Mouse (Mus musculus): ENCODE measurements around the gene Aqp5. TPM values are rescaled to one million over a fixed set of nuclear protein-coding genes. Genes with fewer than 3 reads are reported as not detected.

The Aqp5 gene
- polyA plus RNA-seq, 1 experiment from 2014 or later = 1.4 TPM

- peaks cover 29% of the 10 kb centered on the region for H3K4me1 ChIP-seq
- H3K36me3 ChIP-seq (replicated peaks) = no peaks in the 10 kb centered on the region
- no peak overlapping the region for H3K9ac ChIP-seq
- no peak overlapping the region for H3K27ac ChIP-seq
- ATAC-seq (replicated peaks) = no peak
- H3K27me3 ChIP-seq (replicated peaks) = peaks cover 20% of the 10 kb centered on the region
- WGBS = 33% methylated on average over 17 of the region's 17 CpGs
- H3K4me3 ChIP-seq = no peak overlapping the region
- no peak overlapping the region for H3K4me2 ChIP-seq
- H3K9me3 ChIP-seq = no peaks in the 10 kb centered on the region
Observed at GRCm38 (mm10) chr15:99599245-99600070, 8.9 kb downstream of the Aqp5 start.

GRCm38 (mm10) chr15:99600986-99601822 is 10.6 kb downstream of the Aqp5 start, which contains the start of gene Aqp6:
Aqp6 (plus strand) TSS chr15:99601400.
- WGBS = 45% methylated on average over 22 of the region's 22 CpGs
- no peak within 1 kb of the TSS for H3K4me2 ChIP-seq
- H3K36me3 ChIP-seq (replicated peaks) = no peaks in the 10 kb centered on the region
- no peak within 1 kb of the TSS for H3K27ac ChIP-seq
- no peak within 1 kb of the TSS for H3K9ac ChIP-seq
- 0 out of 2 replicates have a peak, but pooled peaks cover 6% of the 10 kb centered on the region for H3K27me3 ChIP-seq (replicated peaks)
- no peak within 1 kb of the TSS for H3K4me3 ChIP-seq
- ATAC-seq (replicated peaks) = no peak
- peaks cover 29% of the 10 kb centered on the region for H3K4me1 ChIP-seq
- no peaks in the 10 kb centered on the region for H3K9me3 ChIP-seq

GRCm38 (mm10) chr15:99601823-99602120 is 11.2 kb downstream of the Aqp5 start:
- Histone ChIP-seq H3K9me3 (no peaks in the 10 kb centered on the region), H3K4me2 (no peak overlapping the region), H3K27ac (no peak overlapping the region), H3K4me3 (no peak overlapping the region), H3K4me1 (peaks cover 31% of the 10 kb centered on the region), H3K36me3 (replicated peaks) (no peaks in the 10 kb centered on the region), H3K9ac (no peak overlapping the region), H3K27me3 (replicated peaks) (0 out of 2 replicates have a peak, but pooled peaks cover 6% of the 10 kb centered on the region)
- WGBS = 20% methylated on average over 5 of the region's 5 CpGs
- no peak for ATAC-seq (replicated peaks)

GRCm38 (mm10) chr15:99602206-99602820 is 11.7 kb downstream of the Aqp5 start:
- no peak overlapping the region for H3K9ac ChIP-seq
- H3K9me3 ChIP-seq = no peaks in the 10 kb centered on the region
- WGBS = 59% methylated on average over 17 of the region's 17 CpGs
- H3K4me1 ChIP-seq = peaks cover 32% of the 10 kb centered on the region
- 0 out of 2 replicates have a peak, but pooled peaks cover 5% of the 10 kb centered on the region for H3K27me3 ChIP-seq (replicated peaks)
- no peak overlapping the region for H3K4me3 ChIP-seq
- H3K27ac ChIP-seq = no peak overlapping the region
- no peak overlapping the region for H3K4me2 ChIP-seq
- no peak for ATAC-seq (replicated peaks)
- H3K36me3 ChIP-seq (replicated peaks) = no peaks in the 10 kb centered on the region

GRCm38 (mm10) chr15:99603216-99603615 is 12.6 kb downstream of the Aqp5 start:
- 88% methylated on average over 7 of the region's 7 CpGs for WGBS
- 0 out of 2 replicates have a peak, but pooled peaks cover 3% of the 10 kb centered on the region for H3K27me3 ChIP-seq (replicated peaks)
- peaks cover 40% of the 10 kb centered on the region for H3K4me1 ChIP-seq
- no peak overlapping the region for H3K4me3 ChIP-seq
- no peak for ATAC-seq (replicated peaks)
- H3K4me2 ChIP-seq = no peak overlapping the region
- H3K9me3 ChIP-seq = no peaks in the 10 kb centered on the region
- no peak overlapping the region for H3K27ac ChIP-seq
- no peaks in the 10 kb centered on the region for H3K36me3 ChIP-seq (replicated peaks)
- H3K9ac ChIP-seq = no peak overlapping the region

GRCm38 (mm10) chr15:99605595-99605994 is 15.0 kb downstream of the Aqp5 start:
- WGBS = 27% methylated on average over 2 of the region's 3 CpGs
- Histone ChIP-seq H3K4me2 (no peak overlapping the region), H3K9ac (no peak overlapping the region), H3K36me3 (replicated peaks) (no peaks in the 10 kb centered on the region), H3K9me3 (no peaks in the 10 kb centered on the region), H3K27ac (no peak overlapping the region), H3K4me3 (no peak overlapping the region), H3K4me1 (peaks cover 29% of the 10 kb centered on the region), H3K27me3 (replicated peaks) (0 out of 2 replicates have a peak, but pooled peaks cover 3% of the 10 kb centered on the region)
- no peak for ATAC-seq (replicated peaks)

GRCm38 (mm10) chr15:99606515-99606914 is 15.9 kb downstream of the Aqp5 start:
- Histone ChIP-seq H3K9ac (no peak overlapping the region), H3K4me2 (no peak overlapping the region), H3K27ac (no peak overlapping the region), H3K27me3 (replicated peaks) (0 out of 2 replicates have a peak, but pooled peaks cover 3% of the 10 kb centered on the region), H3K36me3 (replicated peaks) (no peaks in the 10 kb centered on the region), H3K9me3 (no peaks in the 10 kb centered on the region), H3K4me1 (peaks cover 23% of the 10 kb centered on the region), H3K4me3 (no peak overlapping the region)
- no peak for ATAC-seq (replicated peaks)
- WGBS = 35% methylated on average over 5 of the region's 5 CpGs

GRCm38 (mm10) chr15:99607388-99608113 is 17.0 kb downstream of the Aqp5 start:
- no peaks in the 10 kb centered on the region for H3K9me3 ChIP-seq
- H3K27ac ChIP-seq = 0 out of 2 replicates have a peak overlapping the region, but pooled peaks have one; percentile 7
- ATAC-seq (replicated peaks) = no peak
- H3K27me3 ChIP-seq (replicated peaks) = 0 out of 2 replicates have a peak, but pooled peaks cover 3% of the 10 kb centered on the region
- no peak overlapping the region for H3K4me2 ChIP-seq
- 10% methylated on average over 10 of the region's 10 CpGs for WGBS
- no peak overlapping the region for H3K9ac ChIP-seq
- no peak overlapping the region for H3K4me3 ChIP-seq
- no peaks in the 10 kb centered on the region for H3K36me3 ChIP-seq (replicated peaks)
- peaks cover 23% of the 10 kb centered on the region for H3K4me1 ChIP-seq

GRCm38 (mm10) chr15:99608382-99609125 is 18.0 kb downstream of the Aqp5 start:
- H3K4me1 ChIP-seq = peaks cover 23% of the 10 kb centered on the region
- no peak overlapping the region for H3K9ac ChIP-seq
- H3K36me3 ChIP-seq (replicated peaks) = no peaks in the 10 kb centered on the region
- H3K9me3 ChIP-seq = no peaks in the 10 kb centered on the region
- WGBS = 80% methylated on average over 13 of the region's 13 CpGs
- ATAC-seq (replicated peaks) = no peak
- no peaks in the 10 kb centered on the region for H3K27me3 ChIP-seq (replicated peaks)
- H3K27ac ChIP-seq = no peak overlapping the region
- H3K4me3 ChIP-seq = no peak overlapping the region
- H3K4me2 ChIP-seq = no peak overlapping the region

- no peak for ATAC-seq (replicated peaks)
- H3K36me3 ChIP-seq (replicated peaks) = no peaks in the 10 kb centered on the region
- no peak overlapping the region for H3K4me3 ChIP-seq
- H3K9ac ChIP-seq = no peak overlapping the region
- no peaks in the 10 kb centered on the region for H3K27me3 ChIP-seq (replicated peaks)
- peak overlapping the region; percentile 1; the same call in 1 of the 2 replicates for H3K27ac ChIP-seq
- H3K9me3 ChIP-seq = no peaks in the 10 kb centered on the region
- H3K4me2 ChIP-seq = no peak overlapping the region
- peaks cover 32% of the 10 kb centered on the region for H3K4me1 ChIP-seq
- WGBS = 66% methylated on average over 7 of the region's 7 CpGs
Observed at GRCm38 (mm10) chr15:99611563-99611962, 21.0 kb downstream of the Aqp5 start.

- H3K27me3 ChIP-seq (replicated peaks) = no peaks in the 10 kb centered on the region
- H3K9me3 ChIP-seq = no peaks in the 10 kb centered on the region
- ATAC-seq (replicated peaks) = no peak
- H3K4me2 ChIP-seq = 0 out of 2 replicates have a peak overlapping the region, but pooled peaks have one; percentile 30
- no peaks in the 10 kb centered on the region for H3K36me3 ChIP-seq (replicated peaks)
- H3K9ac ChIP-seq = no peak overlapping the region
- WGBS = 73% methylated on average over 13 of the region's 13 CpGs
- peak overlapping the region; percentile 54 for H3K27ac ChIP-seq
- peaks cover 19% of the 10 kb centered on the region for H3K4me1 ChIP-seq
- no peak overlapping the region for H3K4me3 ChIP-seq
Observed at GRCm38 (mm10) chr15:99614273-99614672, 23.7 kb downstream of the Aqp5 start.

All from midbrain, embryonic 15.5 days (tissue).